Mouse (Mus musculus) small intestine, adult 2 months (tissue): ENCODE data around the gene Atp6v0a4.

Experiments
- CTCF ChIP-seq: fragments of 200-500 bp; IDR thresholded peaks from 2 replicates; pipeline ENCODE4 v1.5.1; 2012; ENCODE audit warnings: low read depth, mild to moderate bottlenecking, control low read depth, inconsistent platforms, low read length, moderate library complexity, mixed read lengths; ENCODE audit not compliant: insufficient replicate concordance, insufficient read length; ENCODE audit errors: extremely low read depth
- POLR2A ChIP-seq: fragments of 200-500 bp; IDR thresholded peaks from 2 replicates; pipeline ENCODE4 v1.6.1; 2012; ENCODE audit warnings: low read depth, mild to moderate bottlenecking, control low read depth, inconsistent platforms, low read length, moderate library complexity

DNA sequence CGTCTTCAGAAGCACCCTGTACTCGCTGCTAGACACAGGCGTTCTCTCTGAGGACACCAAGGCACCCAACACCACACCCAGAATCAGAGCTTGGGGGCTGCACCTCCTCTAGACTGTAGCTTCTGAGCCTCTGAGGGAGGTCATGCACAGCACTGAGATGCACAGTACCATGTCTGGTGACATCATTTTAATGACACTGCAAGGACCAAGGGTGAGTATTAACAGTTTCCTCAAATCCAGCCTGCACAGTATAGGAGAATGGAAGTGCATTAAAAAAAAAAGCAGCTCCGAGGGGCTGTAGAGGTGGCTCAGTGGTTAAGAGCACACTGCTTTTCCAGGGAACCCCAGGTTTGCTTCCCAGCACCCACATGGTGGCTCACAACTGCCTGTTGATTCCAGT is 35.2 kb upstream of the Atp6v0a4 start:
- TF ChIP-seq CTCF (no peak), POLR2A (no peak)
